Mouse (Mus musculus) hematopoietic multipotent progenitor cell, adult 10-12 weeks (in vitro differentiated cells): ENCODE measurements around the gene Lsm5. TPM values are rescaled to one million over a fixed set of nuclear protein-coding genes. Genes with fewer than 3 reads are reported as not detected.

Experiments used
- polyA plus RNA-seq: library from polyadenylated mRNA; stranded (reverse); fragments of >175 nt; gene quantifications from 2 replicates; pipeline ENCODE4 v1.2.3, GENCODE M21; 2012; ENCODE audit warnings: low replicate concordance

Lsm5 gene
- polyA plus RNA-seq = 2.0 TPM in 1 of 2 replicates, not detected in the other

DNA sequence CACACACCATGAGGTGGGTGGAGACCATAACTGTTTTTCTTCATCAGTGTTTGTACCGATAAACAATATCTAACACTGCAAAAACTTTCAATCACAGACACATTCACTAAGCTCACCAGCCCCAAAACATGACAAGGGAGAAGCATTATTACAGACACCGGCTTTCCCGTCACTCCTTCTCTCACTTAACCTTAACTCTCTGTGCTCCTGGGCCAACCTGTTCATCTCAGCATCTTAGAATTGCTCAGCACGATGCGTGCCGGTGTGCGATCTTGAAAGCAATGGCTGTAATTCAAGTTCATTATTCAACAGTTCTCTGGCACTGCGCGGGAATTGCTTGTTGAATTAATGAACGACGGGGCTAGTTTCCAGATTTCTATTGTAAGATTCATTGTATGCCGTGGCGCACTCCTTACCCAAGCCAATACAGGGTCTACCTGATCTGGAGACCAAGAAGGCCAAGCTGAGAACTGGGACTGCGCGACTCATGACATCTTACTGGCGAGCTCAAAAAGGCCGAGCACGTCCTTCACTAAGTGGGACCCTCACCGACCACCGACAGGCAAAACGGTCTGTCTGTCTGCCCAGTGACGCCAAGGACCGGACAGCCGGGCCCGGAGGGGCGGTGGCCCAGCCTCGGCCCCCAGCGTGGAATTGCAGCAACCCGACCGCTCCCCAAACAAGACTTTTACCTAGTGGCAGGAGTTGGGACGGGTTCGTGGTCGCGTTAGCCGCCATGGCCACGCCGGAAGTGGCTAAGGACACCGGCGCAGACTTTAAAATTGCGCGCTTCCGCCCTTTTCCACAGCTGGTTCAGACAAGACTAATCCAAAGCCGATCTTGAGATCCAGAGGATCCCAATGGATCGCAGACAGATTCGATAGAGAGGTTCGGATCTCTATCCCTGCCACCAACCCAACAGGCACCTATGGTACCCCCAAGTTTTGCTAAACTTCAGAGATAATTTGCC is at the start of gene Lsm5:
TSS of gene Lsm5 (minus strand) at position 780 of the 970 bp plus-strand sequence.

DNA sequence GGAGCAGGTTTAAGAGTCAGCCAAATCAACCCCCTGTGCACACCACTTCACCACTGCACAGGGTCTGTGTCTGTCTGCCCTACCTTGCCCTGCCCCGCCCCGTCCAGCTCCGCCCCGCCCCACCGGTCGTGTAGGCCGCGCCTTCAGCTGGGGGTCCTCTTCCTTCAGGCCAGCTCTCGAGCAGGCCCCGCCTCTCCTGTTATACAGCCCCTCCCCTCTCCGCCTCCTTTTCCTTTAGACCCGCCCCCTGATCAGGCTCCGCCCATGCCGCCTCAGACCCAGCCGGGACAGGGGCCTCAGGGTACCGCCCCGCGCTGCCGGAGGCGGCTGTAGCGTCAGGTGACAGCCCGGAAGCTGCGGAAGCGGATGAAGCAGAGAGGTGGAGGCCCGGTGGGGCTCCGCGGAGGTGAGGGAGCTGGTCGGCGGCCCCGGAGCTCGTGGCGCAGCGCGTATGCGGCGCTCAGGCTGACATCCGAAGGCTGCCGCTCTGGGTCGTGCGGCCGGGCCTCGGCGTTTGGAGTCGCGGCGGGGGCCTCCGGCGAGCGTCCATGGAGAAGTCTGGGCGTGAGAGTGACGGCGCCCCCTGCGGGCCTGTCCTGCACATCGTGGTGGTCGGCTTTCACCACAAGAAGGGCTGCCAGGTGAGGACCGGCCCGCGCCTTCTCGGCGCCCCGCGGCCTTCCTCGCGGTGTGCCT is 10.2 kb upstream of the Lsm5 start, which contains the start of gene Avl9:
TSS of gene Avl9 (plus strand) at position 326 of the 696 bp plus-strand sequence.

Other genes with a start within 250 kb of the Lsm5 start
- 0.11 and 0.14 TPM in 2 replicates for gene Pde1c, start 135.6 kb downstream of the Lsm5 start, polyA plus RNA-seq
- gene Avl9, start 10.2 kb upstream of the Lsm5 start, polyA plus RNA-seq = 10.8 and 21.9 TPM in 2 replicates
- gene Kbtbd2, start 93.1 kb upstream of the Lsm5 start, polyA plus RNA-seq = 6.4 and 7.2 TPM in 2 replicates
- 0.41 and 0.58 TPM in 2 replicates for gene Fkbp9, start 127.3 kb upstream of the Lsm5 start, polyA plus RNA-seq
- gene Nt5c3, start 219.2 kb upstream of the Lsm5 start, polyA plus RNA-seq = 27.5 and 28.9 TPM in 2 replicates
- not detected in 2 replicates for gene Vmn1r4, start 219.3 kb upstream of the Lsm5 start, polyA plus RNA-seq